13 mouse cellular contexts compared by ENCODE assay signal in the genomic region with DNA sequence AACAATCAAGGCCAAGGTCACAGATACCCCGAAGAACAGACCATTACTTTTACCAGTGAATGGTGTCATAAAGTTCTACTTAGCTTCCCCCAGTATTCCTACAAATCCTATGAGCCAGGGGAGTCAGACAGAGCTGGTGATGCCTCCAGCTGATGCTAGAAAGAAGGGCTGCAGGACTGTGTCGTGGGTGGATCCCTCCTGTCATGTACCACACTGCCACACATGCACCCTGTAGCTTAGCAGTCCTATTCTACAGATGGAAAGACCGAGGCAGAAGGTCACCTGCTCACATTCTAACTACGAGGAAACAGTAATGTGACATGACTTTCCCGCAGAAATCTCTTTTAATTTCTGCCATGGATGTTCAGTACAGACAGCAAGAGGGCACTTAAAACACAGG. TPM values are rescaled to one million over a fixed set of nuclear protein-coding genes. Genes with fewer than 3 reads are reported as not detected.
DNase-seq lines count a peak whose midpoint lies in the region; ATAC-seq and TF ChIP-seq lines count a peak whose summit lies in the region.
"Had no signal": no experiment of that assay in that cellular context is flagged by ENCODE, and none has a peak within 500 bp of the region (broad histone marks: within the 10 kb centered on the region; RNA-seq: fewer than 3 reads in every experiment).

No protein-coding gene starts in this region.

- no peak overlapping the region for H3K9ac ChIP-seq in intestine, embryonic 15.5 days
- H3K9ac ChIP-seq in intestine, postnatal 0 days (ENCODE audit: low read depth, low read length), result no peak overlapping the region
- H3K9ac ChIP-seq in midbrain, embryonic 13.5 days (replicated peaks), result peak overlapping the region; percentile 92; the same call in 1 of the 2 replicates
- H3K9ac ChIP-seq in midbrain, embryonic 16.5 days (ENCODE audit: low read depth, low read length), result no peak overlapping the region
- no peak overlapping the region for H3K9ac ChIP-seq in forebrain, postnatal 0 days
- H3K9ac ChIP-seq in neural tube, embryonic 13.5 days, result no peak overlapping the region

- no peaks in the 10 kb centered on the region for H3K27me3 ChIP-seq in intestine, embryonic 15.5 days (replicated peaks)
- no peaks in the 10 kb centered on the region for H3K27me3 ChIP-seq in intestine, postnatal 0 days (replicated peaks; ENCODE audit: control insufficient read depth, insufficient read depth, low read length)
- no peaks in the 10 kb centered on the region for H3K27me3 ChIP-seq in midbrain, embryonic 13.5 days
- no peaks in the 10 kb centered on the region for H3K27me3 ChIP-seq in midbrain, embryonic 16.5 days (ENCODE audit: control insufficient read depth, insufficient read depth, low read depth, low read length)
- H3K27me3 ChIP-seq in forebrain, postnatal 0 days (ENCODE audit: insufficient read depth, low read length), result no peaks in the 10 kb centered on the region
- no peaks in the 10 kb centered on the region for H3K27me3 ChIP-seq in neural tube, embryonic 13.5 days
- H3K27me3 ChIP-seq: CH12.LX had no signal

- WGBS in intestine, embryonic 15.5 days, result 78% methylated on average over 5 of the region's 5 CpGs
- WGBS in intestine, postnatal 0 days, result 80% methylated on average over 5 of the region's 5 CpGs
- 87% methylated on average over 5 of the region's 5 CpGs for WGBS in midbrain, embryonic 13.5 days
- WGBS in midbrain, embryonic 16.5 days, result 90% methylated on average over 5 of the region's 5 CpGs
- 88% methylated on average over 5 of the region's 5 CpGs for WGBS in forebrain, postnatal 0 days
- WGBS in neural tube, embryonic 13.5 days, result 90% methylated on average over 5 of the region's 5 CpGs

- no peak for TF ChIP-seq CTCF in intestine, postnatal 0 days (IDR thresholded peaks at IDR 0.05; ENCODE audit: low read depth)
- no peak for TF ChIP-seq CTCF in forebrain, postnatal 0 days (IDR thresholded peaks at IDR 0.05; ENCODE audit: low read depth)

- no peaks in the 10 kb centered on the region for H3K9me3 ChIP-seq in intestine, embryonic 15.5 days
- no peaks in the 10 kb centered on the region for H3K9me3 ChIP-seq in intestine, postnatal 0 days (ENCODE audit: control insufficient read depth)
- H3K9me3 ChIP-seq in midbrain, embryonic 13.5 days, result no peaks in the 10 kb centered on the region
- no peaks in the 10 kb centered on the region for H3K9me3 ChIP-seq in midbrain, embryonic 16.5 days (replicated peaks; ENCODE audit: control insufficient read depth, low read length, poor library complexity, severe bottlenecking)
- no peaks in the 10 kb centered on the region for H3K9me3 ChIP-seq in forebrain, postnatal 0 days (ENCODE audit: low read length)
- H3K9me3 ChIP-seq in neural tube, embryonic 13.5 days, result no peaks in the 10 kb centered on the region

- peaks cover 13% of the 10 kb centered on the region for H3K4me1 ChIP-seq in intestine, embryonic 15.5 days (replicated peaks)
- H3K4me1 ChIP-seq in intestine, postnatal 0 days (replicated peaks; ENCODE audit: control insufficient read depth, insufficient read depth, low read length), result no peaks in the 10 kb centered on the region
- peaks cover 50% of the 10 kb centered on the region for H3K4me1 ChIP-seq in midbrain, embryonic 13.5 days (replicated peaks)
- H3K4me1 ChIP-seq in midbrain, embryonic 16.5 days (ENCODE audit: control insufficient read depth, insufficient read depth, low read length), result peaks cover 35% of the 10 kb centered on the region
- peaks cover 12% of the 10 kb centered on the region; the same call in 1 of the 2 replicates for H3K4me1 ChIP-seq in forebrain, postnatal 0 days (ENCODE audit: insufficient read depth)
- H3K4me1 ChIP-seq in neural tube, embryonic 13.5 days (replicated peaks), result peaks cover 48% of the 10 kb centered on the region

- no peak for DNase-seq in forebrain, postnatal 0 days
- DNase-seq in kidney, postnatal 25 days, result no peak
- DNase-seq: adrenal gland, adult 8-10 months; gastrocnemius, postnatal 25 days; kidney, adult 11 months; right cerebral cortex, postnatal 14 days had no signal

- ATAC-seq in intestine, embryonic 15.5 days, result no peak
- no peak for ATAC-seq in intestine, postnatal 0 days
- no peak for ATAC-seq in midbrain, embryonic 13.5 days
- ATAC-seq in midbrain, embryonic 16.5 days, result no peak
- no peak for ATAC-seq in forebrain, postnatal 0 days
- ATAC-seq in neural tube, embryonic 13.5 days (ENCODE audit: low read depth), result no peak

- H3K4me2 ChIP-seq in intestine, embryonic 15.5 days (replicated peaks), result peak overlapping the region; percentile 90; the same call in 1 of the 2 replicates
- no peak overlapping the region; the same call in 1 of the 2 replicates for H3K4me2 ChIP-seq in intestine, postnatal 0 days (replicated peaks; ENCODE audit: low read depth)
- peak overlapping the region; percentile 89 for H3K4me2 ChIP-seq in midbrain, embryonic 13.5 days (replicated peaks)
- H3K4me2 ChIP-seq in midbrain, embryonic 16.5 days (ENCODE audit: low read length), result no peak overlapping the region; the same call in 1 of the 2 replicates
- H3K4me2 ChIP-seq in forebrain, postnatal 0 days (ENCODE audit: low read depth), result peak overlapping the region; percentile 86; the same call in 1 of the 2 replicates
- H3K4me2 ChIP-seq in neural tube, embryonic 13.5 days, result peak overlapping the region; percentile 97

- H3K36me3 ChIP-seq in intestine, embryonic 15.5 days, result no peaks in the 10 kb centered on the region
- peaks cover 6% of the 10 kb centered on the region for H3K36me3 ChIP-seq in intestine, postnatal 0 days (ENCODE audit: control insufficient read depth, insufficient read depth)
- H3K36me3 ChIP-seq in midbrain, embryonic 13.5 days, result peaks cover 6% of the 10 kb centered on the region
- peaks cover 2% of the 10 kb centered on the region; the same call in 1 of the 2 replicates for H3K36me3 ChIP-seq in midbrain, embryonic 16.5 days (ENCODE audit: control insufficient read depth, insufficient read depth, low read length)
- no peaks in the 10 kb centered on the region for H3K36me3 ChIP-seq in forebrain, postnatal 0 days (ENCODE audit: insufficient read depth)
- H3K36me3 ChIP-seq in neural tube, embryonic 13.5 days, result 0 out of 2 replicates have a peak, but pooled peaks cover 5% of the 10 kb centered on the region

- H3K4me3 ChIP-seq in intestine, embryonic 15.5 days (replicated peaks), result no peak overlapping the region
- no peak overlapping the region for H3K4me3 ChIP-seq in intestine, postnatal 0 days (ENCODE audit: low read depth, low read length)
- H3K4me3 ChIP-seq in midbrain, embryonic 13.5 days (replicated peaks), result peak overlapping the region; percentile 89; the same call in 1 of the 2 replicates
- H3K4me3 ChIP-seq in midbrain, embryonic 16.5 days (ENCODE audit: low read depth, low read length), result no peak overlapping the region
- no peak overlapping the region for H3K4me3 ChIP-seq in forebrain, postnatal 0 days (ENCODE audit: low read depth, low read length)
- H3K4me3 ChIP-seq in neural tube, embryonic 13.5 days, result peak overlapping the region; percentile 77; the same call in 1 of the 2 replicates

- no peak overlapping the region for H3K27ac ChIP-seq in intestine, embryonic 15.5 days
- H3K27ac ChIP-seq in intestine, postnatal 0 days (ENCODE audit: low read depth, low read length), result no peak overlapping the region
- H3K27ac ChIP-seq in midbrain, embryonic 13.5 days, result no peak overlapping the region
- H3K27ac ChIP-seq in midbrain, embryonic 16.5 days (ENCODE audit: low read length), result no peak overlapping the region
- H3K27ac ChIP-seq in forebrain, postnatal 0 days (ENCODE audit: low read depth, low read length), result no peak overlapping the region
- no peak overlapping the region for H3K27ac ChIP-seq in neural tube, embryonic 13.5 days (replicated peaks)
- H3K27ac ChIP-seq: liver, embryonic 14.5 days had no signal

RNA-seq across cellular contexts. Expression of a gene that starts 1.6 kb away (rescaled TPM):
- polyA plus RNA-seq in intestine, embryonic 15.5 days (2015; fragmentation: Nextera tagmentation; extraction: Ambion mirVana), result 5.0 and 5.6 TPM in 2 replicates
- 2.6 and 2.8 TPM in 2 replicates for polyA plus RNA-seq in intestine, postnatal 0 days (2015; fragmentation: Nextera tagmentation; extraction: Ambion mirVana)
- 14.4 and 15.1 TPM in 2 replicates for polyA plus RNA-seq in midbrain, embryonic 13.5 days (2015; fragmentation: Nextera tagmentation; extraction: Ambion mirVana)
- polyA plus RNA-seq in midbrain, embryonic 16.5 days (2015; fragmentation: Nextera tagmentation; extraction: Ambion mirVana), result 13.1 and 13.5 TPM in 2 replicates
- total RNA-seq in forebrain, postnatal 0 days (2014; rRNA removed), result 51.9 and 70.2 TPM in 2 replicates
- 5.4 and 10.3 TPM in 2 replicates for polyA plus RNA-seq in forebrain, postnatal 0 days (2015; fragmentation: Nextera tagmentation; extraction: Ambion mirVana)
- 11.8 and 12.8 TPM in 2 replicates for polyA plus RNA-seq in neural tube, embryonic 13.5 days (2015; fragmentation: Nextera tagmentation; extraction: Ambion mirVana)

RNA-seq across cellular contexts. Expression of a gene that starts 10.8 kb away (rescaled TPM):
- polyA plus RNA-seq in intestine, embryonic 15.5 days (2015; fragmentation: Nextera tagmentation; extraction: Ambion mirVana), result 7.8 and 8.2 TPM in 2 replicates
- 5.3 and 8.5 TPM in 2 replicates for polyA plus RNA-seq in intestine, postnatal 0 days (2015; fragmentation: Nextera tagmentation; extraction: Ambion mirVana)
- 12.5 and 13.2 TPM in 2 replicates for polyA plus RNA-seq in midbrain, embryonic 13.5 days (2015; fragmentation: Nextera tagmentation; extraction: Ambion mirVana)
- polyA plus RNA-seq in midbrain, embryonic 16.5 days (2015; fragmentation: Nextera tagmentation; extraction: Ambion mirVana), result 11.8 and 14.3 TPM in 2 replicates
- total RNA-seq in forebrain, postnatal 0 days (2014; rRNA removed), result 116 and 135 TPM in 2 replicates
- polyA plus RNA-seq in forebrain, postnatal 0 days (2015; fragmentation: Nextera tagmentation; extraction: Ambion mirVana), result 5.0 and 8.3 TPM in 2 replicates
- 9.4 and 11.7 TPM in 2 replicates for polyA plus RNA-seq in neural tube, embryonic 13.5 days (2015; fragmentation: Nextera tagmentation; extraction: Ambion mirVana)

RNA-seq across cellular contexts. Expression of a gene that starts 29.3 kb away (rescaled TPM):
- polyA plus RNA-seq in intestine, embryonic 15.5 days (2015; fragmentation: Nextera tagmentation; extraction: Ambion mirVana), result 59.8 and 70.4 TPM in 2 replicates
- polyA plus RNA-seq in intestine, postnatal 0 days (2015; fragmentation: Nextera tagmentation; extraction: Ambion mirVana), result 90.9 and 91.3 TPM in 2 replicates
- polyA plus RNA-seq in midbrain, embryonic 13.5 days (2015; fragmentation: Nextera tagmentation; extraction: Ambion mirVana), result 18.9 and 19.0 TPM in 2 replicates
- polyA plus RNA-seq in midbrain, embryonic 16.5 days (2015; fragmentation: Nextera tagmentation; extraction: Ambion mirVana), result 21.1 and 26.9 TPM in 2 replicates
- total RNA-seq in forebrain, postnatal 0 days (2014; rRNA removed), result 19.5 and 25.7 TPM in 2 replicates
- polyA plus RNA-seq in forebrain, postnatal 0 days (2015; fragmentation: Nextera tagmentation; extraction: Ambion mirVana), result 20.8 and 23.3 TPM in 2 replicates
- polyA plus RNA-seq in neural tube, embryonic 13.5 days (2015; fragmentation: Nextera tagmentation; extraction: Ambion mirVana), result 26.5 and 32.5 TPM in 2 replicates

RNA-seq across cellular contexts. Expression of a gene that starts 45.3 kb away (rescaled TPM):
- polyA plus RNA-seq in intestine, embryonic 15.5 days (2015; fragmentation: Nextera tagmentation; extraction: Ambion mirVana), result 10.6 and 11.1 TPM in 2 replicates
- polyA plus RNA-seq in intestine, postnatal 0 days (2015; fragmentation: Nextera tagmentation; extraction: Ambion mirVana), result 2.8 and 3.4 TPM in 2 replicates
- 2.8 and 3.8 TPM in 2 replicates for polyA plus RNA-seq in midbrain, embryonic 13.5 days (2015; fragmentation: Nextera tagmentation; extraction: Ambion mirVana)
- 1.5 and 2.1 TPM in 2 replicates for polyA plus RNA-seq in midbrain, embryonic 16.5 days (2015; fragmentation: Nextera tagmentation; extraction: Ambion mirVana)
- 2.0 and 4.7 TPM in 2 replicates for total RNA-seq in forebrain, postnatal 0 days (2014; rRNA removed)
- 0.80 and 0.86 TPM in 2 replicates for polyA plus RNA-seq in forebrain, postnatal 0 days (2015; fragmentation: Nextera tagmentation; extraction: Ambion mirVana)
- 1.8 and 2.7 TPM in 2 replicates for polyA plus RNA-seq in neural tube, embryonic 13.5 days (2015; fragmentation: Nextera tagmentation; extraction: Ambion mirVana)

RNA-seq across cellular contexts. Expression of a gene that starts 48.5 kb away (rescaled TPM):
- 40.9 and 41.9 TPM in 2 replicates for polyA plus RNA-seq in intestine, embryonic 15.5 days (2015; fragmentation: Nextera tagmentation; extraction: Ambion mirVana)
- polyA plus RNA-seq in intestine, postnatal 0 days (2015; fragmentation: Nextera tagmentation; extraction: Ambion mirVana), result 56.3 and 59.3 TPM in 2 replicates
- polyA plus RNA-seq in midbrain, embryonic 13.5 days (2015; fragmentation: Nextera tagmentation; extraction: Ambion mirVana), result 12.1 and 13.8 TPM in 2 replicates
- 22.6 and 27.0 TPM in 2 replicates for polyA plus RNA-seq in midbrain, embryonic 16.5 days (2015; fragmentation: Nextera tagmentation; extraction: Ambion mirVana)
- total RNA-seq in forebrain, postnatal 0 days (2014; rRNA removed), result 31.8 and 37.1 TPM in 2 replicates
- polyA plus RNA-seq in forebrain, postnatal 0 days (2015; fragmentation: Nextera tagmentation; extraction: Ambion mirVana), result 29.0 and 31.1 TPM in 2 replicates
- 15.6 and 17.3 TPM in 2 replicates for polyA plus RNA-seq in neural tube, embryonic 13.5 days (2015; fragmentation: Nextera tagmentation; extraction: Ambion mirVana)

Comparison
In these comparisons a context has a peak if more than half of its experiments do, and no peak if none do; other contexts are left out.
1. H3K4me2 ChIP-seq: peak in intestine, embryonic 15.5 days (single experiment), midbrain, embryonic 13.5 days (single experiment), forebrain, postnatal 0 days (single experiment) and neural tube, embryonic 13.5 days (single experiment); none in intestine, postnatal 0 days (single experiment) and midbrain, embryonic 16.5 days (single experiment).
2. H3K4me3 ChIP-seq: peak in midbrain, embryonic 13.5 days (single experiment) and neural tube, embryonic 13.5 days (single experiment); none in intestine, embryonic 15.5 days (single experiment), intestine, postnatal 0 days (single experiment), midbrain, embryonic 16.5 days (single experiment) and forebrain, postnatal 0 days (single experiment).